Mouse (Mus musculus): ENCODE measurements around the gene Cish. TPM values are rescaled to one million over a fixed set of nuclear protein-coding genes. Genes with fewer than 3 reads are reported as not detected.

The Cish gene
- total and polyA plus RNA-seq, 3 experiments = 10.0 to 24.5 TPM; not detected in 1

GRCm38 (mm10) chr9:107282951-107283350 is 12.9 kb upstream of the Cish start:
- Histone ChIP-seq H3K36me3 (ENCODE audit: control insufficient read depth in 1 of 2, insufficient read depth in 2 of 2, low read length in 2 of 2) (peaks cover 0 to 32% of the 10 kb centered on the region in 2 experiments; a peak in 3 of 4 replicates), H3K4me3 (ENCODE audit: control insufficient read depth in 1 of 2, insufficient read depth in 1 of 2, low read depth in 2 of 2, low read length in 2 of 2) (no peak overlapping the region), H3K9ac (ENCODE audit: control insufficient read depth, low read depth, low read length, poor library complexity, severe bottlenecking) (no peak overlapping the region), H3K4me1 (ENCODE audit: control insufficient read depth in 1 of 2, insufficient read depth in 2 of 2, low read length in 2 of 2) (peaks cover 22 to 60% of the 10 kb centered on the region in 2 experiments), H3K27me3 (ENCODE audit: control insufficient read depth in 1 of 2, insufficient read depth in 2 of 2, low read length in 2 of 2) (no peaks in the 10 kb centered on the region), H3K27ac (ENCODE audit: control insufficient read depth, low read depth, low read length) (no peak overlapping the region), H3K9me3 (replicated peaks; ENCODE audit: insufficient read depth, low read length) (no peaks in the 10 kb centered on the region), H3K79me2 (ENCODE audit: control insufficient read depth, insufficient read depth, low read length, poor library complexity) (no peaks in the 10 kb centered on the region; the same call in 1 of the 2 replicates)
- DNase-seq (ENCODE audit: low read depth, low spot score) = no peak
- TF ChIP-seq POLR2AphosphoS5 (IDR thresholded peaks at IDR 0.05; ENCODE audit: borderline replicate concordance, low read depth, low read length) (no peak), CHD1 (IDR thresholded peaks at IDR 0.05; ENCODE audit: low read depth, low read length) (no peak), USF1 (IDR thresholded peaks at IDR 0.05; ENCODE audit: low read depth, low read length) (no peak), ETS1 (IDR thresholded peaks at IDR 0.05; ENCODE audit: low read depth, low read length) (no peak), NRF1 (IDR thresholded peaks at IDR 0.05; ENCODE audit: insufficient read depth, low read depth, low read length, poor library complexity, severe bottlenecking) (no peak), HCFC1 (IDR thresholded peaks at IDR 0.05; ENCODE audit: low read depth, low read length) (no peak), TCF12 (IDR thresholded peaks at IDR 0.05; ENCODE audit: low read depth, low read length) (no peak), ZMIZ1 (IDR thresholded peaks at IDR 0.05; ENCODE audit: low read depth, low read length) (no peak), POLR2A (IDR thresholded peaks at IDR 0.05; ENCODE audit: control insufficient read depth in 1 of 2, insufficient read depth in 1 of 2, low read depth in 1 of 2, low read length in 2 of 2, poor library complexity in 1 of 2) (no peak), EP300 (IDR thresholded peaks at IDR 0.05; ENCODE audit: low read depth in 1 of 2, low read length in 2 of 2) (no peak), E2F4 (IDR thresholded peaks at IDR 0.05; ENCODE audit: borderline replicate concordance, low read depth, low read length) (no peak), UBTF (IDR thresholded peaks at IDR 0.05; ENCODE audit: borderline replicate concordance, insufficient read depth, low read depth, low read length) (no peak), TBP (IDR thresholded peaks at IDR 0.05; ENCODE audit: low read depth, low read length) (no peak), ZC3H11A (IDR thresholded peaks at IDR 0.05; ENCODE audit: low read depth, low read length) (no peak), POLR2AphosphoS2 (IDR thresholded peaks at IDR 0.05; ENCODE audit: low read length) (no peak), GABPA (IDR thresholded peaks at IDR 0.05; ENCODE audit: low read depth, low read length) (no peak)

- DNase-seq (ENCODE audit: low read depth, low spot score) = peak; percentile 53
- Histone ChIP-seq H3K9ac (ENCODE audit: control insufficient read depth, low read depth, low read length, poor library complexity, severe bottlenecking) (no peak overlapping the region), H3K79me2 (ENCODE audit: control insufficient read depth, insufficient read depth, low read length, poor library complexity) (peaks cover 4% of the 10 kb centered on the region), H3K9me3 (replicated peaks; ENCODE audit: insufficient read depth, low read length) (no peaks in the 10 kb centered on the region), H3K27ac (ENCODE audit: control insufficient read depth, low read depth, low read length) (no peak overlapping the region), H3K4me1 (ENCODE audit: control insufficient read depth in 1 of 2, insufficient read depth in 2 of 2, low read length in 2 of 2) (peaks cover 11 to 50% of the 10 kb centered on the region in 2 experiments), H3K27me3 (ENCODE audit: control insufficient read depth in 1 of 2, insufficient read depth in 2 of 2, low read length in 2 of 2) (no peaks in the 10 kb centered on the region), H3K36me3 (ENCODE audit: control insufficient read depth in 1 of 2, insufficient read depth in 2 of 2, low read length in 2 of 2) (peaks cover 0 to 24% of the 10 kb centered on the region in 2 experiments; a peak in 3 of 4 replicates), H3K4me3 (ENCODE audit: control insufficient read depth in 1 of 2, insufficient read depth in 1 of 2, low read depth in 2 of 2, low read length in 2 of 2) (no peak overlapping the region)
- no peak for TF ChIP-seq TBP (IDR thresholded peaks at IDR 0.05; ENCODE audit: low read depth, low read length)
- TF ChIP-seq EP300 (IDR thresholded peaks at IDR 0.05; ENCODE audit: low read depth in 1 of 2, low read length in 2 of 2) = peak in 1 of 2 experiments; percentile 9; a peak in 1 of 4 replicates
- TF ChIP-seq CHD2 (IDR thresholded peaks at IDR 0.05; ENCODE audit: low read length) = peak; percentile 42
These were observed 10.8 kb upstream of the Cish start for GRCm38 (mm10) chr9:107285009-107285408.
